Mouse (Mus musculus): ENCODE measurements around the gene Mcrip1.
"Not testable (repeated sequence)": the region's sequence is repeated elsewhere in the genome, so short reads cannot be mapped to it uniquely, and the experiment has no call there.

Gene Mcrip1

GRCm38 (mm10) chr11:120542376-120542775 lies 7.2 kb downstream of the Mcrip1 start:
- DNase-seq (ENCODE audit: low spot score in 2 of 2): no peak

DNA sequence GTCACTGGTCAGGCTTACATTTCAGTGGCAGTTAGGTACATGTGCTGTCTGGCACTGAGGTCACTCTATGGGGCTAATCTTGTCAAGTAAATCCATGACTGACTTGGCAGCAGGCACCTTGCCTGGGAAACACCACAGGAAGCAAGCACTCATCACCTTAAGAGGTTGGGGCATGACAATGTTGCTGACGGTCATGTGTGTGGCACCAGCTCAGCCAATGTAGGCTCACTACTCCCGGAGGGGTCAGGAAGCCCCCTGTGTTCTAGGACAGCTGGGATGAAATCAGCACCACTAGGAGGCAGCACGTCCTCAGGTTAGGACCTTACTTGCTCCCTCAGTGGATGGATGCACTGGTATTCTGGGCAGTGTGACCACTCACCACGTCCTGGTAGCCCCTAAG lies 7.6 kb downstream of the Mcrip1 start:
- DNase-seq (ENCODE audit: low spot score in 2 of 2): no peak

DNA sequence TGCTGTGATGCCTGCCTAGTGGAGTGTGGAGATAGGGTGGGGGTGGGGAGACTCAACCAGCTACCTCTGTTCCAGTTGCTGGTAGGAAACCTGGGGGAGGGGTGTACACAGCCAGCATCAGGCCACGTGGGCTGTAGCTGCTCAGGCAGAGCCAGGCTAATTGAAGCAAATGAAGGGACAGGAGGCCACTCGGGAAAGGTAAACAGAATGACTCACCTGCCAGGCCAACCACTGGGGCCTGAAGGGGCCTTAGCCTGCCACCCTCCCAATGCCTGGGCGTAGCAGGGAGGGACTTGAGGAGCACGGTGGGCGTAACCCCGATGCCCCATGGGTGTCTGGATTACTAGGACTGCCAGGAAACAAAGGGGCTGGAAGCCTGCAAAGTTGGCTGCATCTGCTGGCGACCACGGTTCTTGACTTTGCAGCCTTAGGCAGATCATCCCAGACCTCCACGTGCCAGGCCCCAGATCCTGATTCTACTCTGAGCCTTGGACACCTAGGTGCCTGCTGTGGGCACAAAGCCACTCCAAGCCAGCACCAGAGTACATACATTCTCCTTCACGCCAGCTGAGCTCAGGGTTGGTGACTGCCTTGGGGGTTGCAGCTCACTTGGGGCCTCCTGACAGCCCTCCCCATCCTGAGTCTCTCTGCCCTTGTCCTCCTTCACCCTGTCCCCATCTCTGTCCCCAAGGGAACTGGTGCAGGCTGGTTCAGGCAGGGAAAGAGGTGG lies 10.1 kb downstream of the Mcrip1 start:
- DNase-seq (ENCODE audit: low spot score in 2 of 2): no peak

DNA sequence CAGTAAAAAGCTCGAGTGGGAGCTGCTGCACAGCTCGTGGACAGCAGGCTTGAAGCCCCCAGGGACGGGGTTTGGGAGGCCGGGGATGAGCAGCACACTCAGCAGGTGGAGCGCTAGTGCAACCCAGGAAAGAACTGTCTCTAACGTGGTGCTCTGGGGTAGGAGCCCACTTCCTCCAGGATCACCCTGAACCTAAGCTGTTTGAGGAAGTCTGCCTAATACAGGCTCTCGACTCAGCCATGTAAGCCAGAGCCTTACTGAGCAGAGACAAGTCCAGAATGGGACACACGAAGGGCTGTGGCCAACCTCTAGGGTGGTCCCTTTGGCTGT lies 10.6 kb downstream of the Mcrip1 start:
- DNase-seq (ENCODE audit: low spot score in 2 of 2): no peak

GRCm38 (mm10) chr11:120538485-120538884 lies 11.0 kb downstream of the Mcrip1 start:
- DNase-seq (ENCODE audit: low spot score in 2 of 2): no peak

- no peak for DNase-seq (ENCODE audit: low spot score in 2 of 2)
Measured at GRCm38 (mm10) chr11:120535804-120536203, 13.7 kb downstream of the Mcrip1 start.

- DNase-seq (ENCODE audit: low spot score in 2 of 2): no peak
Measured at GRCm38 (mm10) chr11:120535145-120535544, 14.4 kb downstream of the Mcrip1 start.

DNA sequence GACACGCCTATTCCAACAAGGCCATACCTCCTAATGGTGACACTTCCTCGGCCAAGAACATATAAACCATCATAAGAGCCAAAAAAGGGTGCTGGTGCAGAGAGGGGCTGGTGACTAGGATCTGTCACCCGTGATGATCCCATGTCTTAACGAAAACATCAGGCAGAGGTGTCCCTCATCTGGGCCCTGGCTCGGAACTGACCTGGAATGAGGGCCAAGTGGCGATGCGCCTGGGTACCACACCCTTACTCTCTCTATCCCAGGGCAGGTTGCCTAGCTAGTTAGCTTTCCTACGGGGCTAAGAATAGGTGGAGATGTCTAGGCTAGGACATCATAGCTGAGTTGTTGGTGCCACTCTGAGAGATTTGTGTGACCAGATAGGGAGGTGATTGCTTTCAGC lies 15.4 kb downstream of the Mcrip1 start:
- DNase-seq (ENCODE audit: low spot score in 2 of 2): no peak

- DNase-seq (ENCODE audit: low spot score in 2 of 2): no peak
Measured at GRCm38 (mm10) chr11:120531646-120532045, 17.9 kb downstream of the Mcrip1 start.

DNA sequence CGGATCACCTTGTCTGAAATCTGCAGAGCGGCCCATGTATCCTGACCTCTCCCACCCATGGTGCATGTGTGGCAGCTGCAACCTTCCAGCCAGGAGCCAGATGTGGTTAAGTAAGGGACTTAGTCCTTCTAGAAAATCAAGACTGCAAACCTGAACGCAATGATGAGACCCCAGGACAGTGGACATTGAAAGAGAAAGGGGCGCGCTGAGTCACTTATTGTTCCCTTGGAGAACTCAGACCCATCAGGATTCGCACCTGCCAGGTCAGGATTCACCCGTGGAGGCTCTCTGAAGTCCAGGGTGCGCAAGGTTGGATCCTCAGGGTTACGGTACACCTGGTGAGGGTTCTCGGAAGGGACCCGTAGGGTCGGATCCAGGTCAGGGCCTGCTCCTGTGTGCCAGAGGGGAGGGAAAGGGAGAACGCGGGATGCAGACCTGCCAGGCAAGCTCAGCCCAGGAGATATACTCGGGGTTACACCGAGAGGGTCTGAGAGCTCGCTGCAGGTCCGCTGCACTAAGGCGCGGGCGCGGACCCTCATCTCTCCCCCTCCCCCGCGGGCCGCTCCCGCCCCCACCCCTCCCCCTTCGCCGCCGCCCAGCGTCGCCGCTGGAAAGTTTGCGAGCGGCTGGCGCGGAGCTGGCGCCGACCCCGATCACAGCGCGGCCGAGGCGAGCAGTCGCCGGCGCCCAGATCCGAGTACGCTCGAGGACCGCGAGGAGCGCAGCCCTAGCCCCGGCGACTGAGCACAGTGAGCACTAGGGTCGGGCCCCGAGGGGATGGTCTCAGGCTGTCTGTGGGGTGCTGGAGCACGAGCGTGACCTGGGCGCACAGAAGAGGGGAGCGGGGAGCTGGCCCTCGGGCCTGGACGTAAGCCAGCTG lies 19.2 kb downstream of the Mcrip1 start, which contains the start of gene Gcgr:
Gene Gcgr, plus strand, starts transcription at position 615 of the 880 bp plus-strand sequence.
- no peak for DNase-seq (ENCODE audit: low spot score in 2 of 2)

GRCm38 (mm10) chr11:120528903-120529302 lies 20.6 kb downstream of the Mcrip1 start:
- no peak for DNase-seq (ENCODE audit: low spot score in 2 of 2)

- DNase-seq (ENCODE audit: low spot score in 2 of 2): no peak
Measured at GRCm38 (mm10) chr11:120527690-120528354, 21.7 kb downstream of the Mcrip1 start.

DNA sequence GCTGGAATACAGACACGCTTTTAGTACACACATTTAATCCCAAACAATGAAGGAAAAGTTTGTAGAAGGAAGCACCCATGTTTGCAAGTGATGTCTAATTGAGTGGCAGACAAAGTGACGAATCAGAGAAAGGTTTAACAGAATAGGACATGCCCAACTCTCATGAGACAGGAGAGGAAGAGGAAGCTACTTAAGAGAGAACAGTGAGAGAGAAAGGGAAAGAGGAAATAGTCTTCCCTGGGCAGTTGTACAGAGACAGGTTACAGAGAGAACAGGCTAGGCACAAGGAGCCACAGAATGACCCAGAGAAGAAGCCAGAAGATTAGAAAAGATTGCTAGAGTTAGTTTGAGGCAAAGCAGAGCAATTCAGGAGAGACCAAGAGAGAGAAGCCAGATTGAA lies 23.6 kb downstream of the Mcrip1 start:
- DNase-seq (ENCODE audit: low spot score in 2 of 2): no peak

DNA sequence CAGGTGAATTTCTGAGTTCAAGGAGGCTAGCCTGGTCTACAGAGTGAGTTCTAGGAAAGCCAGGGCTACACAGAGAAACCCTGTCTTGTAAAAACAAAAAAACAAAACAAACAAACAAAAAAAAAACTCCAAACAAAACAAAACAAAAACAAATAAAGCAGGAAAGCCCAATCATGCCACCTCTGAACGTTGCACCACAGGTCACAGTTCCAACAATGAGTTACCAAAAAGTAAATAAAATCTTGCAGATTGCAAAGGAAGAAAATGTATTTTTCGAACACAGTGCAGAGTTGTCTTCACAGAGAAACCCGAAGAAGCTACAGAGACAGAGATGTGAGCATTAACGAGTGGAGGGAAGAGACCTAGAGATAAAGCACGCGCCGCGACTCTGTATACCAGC lies 26.9 kb downstream of the Mcrip1 start:
- no peak for DNase-seq (ENCODE audit: low spot score in 2 of 2)

DNA sequence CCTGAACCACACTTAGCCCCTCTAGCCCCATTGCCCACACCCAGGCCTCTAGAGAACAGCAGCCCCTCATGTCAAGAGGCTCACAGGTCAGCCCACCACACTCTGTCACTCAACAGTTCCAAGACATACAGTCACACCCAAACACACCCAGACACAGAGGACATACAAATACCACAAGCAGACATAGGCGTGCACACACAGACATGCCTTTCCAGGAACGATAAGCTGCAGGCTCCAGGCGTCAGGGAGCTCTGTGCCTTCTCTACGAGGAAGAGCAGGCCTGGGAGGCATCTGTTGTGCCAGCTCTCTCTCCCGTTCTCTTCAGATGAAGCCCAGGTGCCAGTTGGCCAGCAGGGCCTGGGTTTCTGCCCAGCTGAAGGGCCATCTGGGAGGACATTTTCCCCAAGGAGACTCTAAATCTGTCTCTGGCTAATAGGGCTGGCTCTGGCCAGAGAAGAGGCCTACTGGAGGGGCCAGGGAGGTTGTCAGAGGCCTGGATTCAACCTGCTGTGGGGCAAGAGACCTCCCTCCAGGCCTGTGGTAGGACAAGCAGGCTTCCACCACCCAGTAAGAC lies 28.5 kb downstream of the Mcrip1 start:
- no peak for DNase-seq (ENCODE audit: low spot score in 2 of 2)

GRCm38 (mm10) chr11:120520498-120520897 lies 29.0 kb downstream of the Mcrip1 start:
- DNase-seq (ENCODE audit: low spot score in 2 of 2): no peak

- DNase-seq (ENCODE audit: low spot score in 2 of 2): peak in 1 of 2 experiments; percentile 36
Measured at GRCm38 (mm10) chr11:120519738-120520137, 29.8 kb downstream of the Mcrip1 start.

DNA sequence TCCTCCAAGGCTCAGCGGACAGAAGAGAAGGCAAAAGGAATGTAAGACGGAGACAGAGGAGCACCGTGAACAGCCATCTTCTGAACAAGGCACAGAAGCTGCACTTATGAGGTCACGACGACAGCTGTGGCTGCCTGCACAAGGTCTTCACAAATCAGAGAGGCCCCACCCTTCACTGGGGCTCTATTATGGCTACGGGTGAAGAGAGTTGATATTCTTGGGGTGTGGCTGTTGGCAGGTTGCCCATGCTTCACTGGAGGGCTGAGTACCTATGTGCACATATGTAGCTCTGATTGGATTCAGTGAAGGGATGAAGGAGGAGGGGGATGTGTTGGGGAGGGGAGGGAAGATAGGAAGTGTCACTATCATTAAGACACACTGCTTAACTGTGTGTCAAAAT lies 31.0 kb downstream of the Mcrip1 start:
- DNase-seq (ENCODE audit: low spot score in 2 of 2): peak in 1 of 2 experiments; percentile 64

DNA sequence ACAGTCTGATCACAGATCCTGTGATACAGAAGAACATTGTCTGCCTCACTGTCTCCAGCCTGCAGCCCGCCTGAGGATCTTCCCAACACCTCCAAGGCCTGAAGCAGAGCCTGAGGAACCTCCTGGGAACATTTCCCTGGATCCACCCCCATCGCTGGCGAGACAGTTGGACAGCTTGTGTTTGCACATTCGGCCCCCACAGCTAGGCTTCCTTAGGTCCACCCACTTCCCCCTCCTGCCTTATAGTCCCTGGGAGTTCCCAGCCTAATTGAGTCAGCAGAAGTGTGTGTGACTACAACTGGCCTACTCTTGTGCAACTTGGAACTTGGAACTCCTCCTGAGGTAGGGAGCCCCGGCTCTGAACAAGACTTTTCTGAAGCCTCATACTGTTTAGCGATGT lies 31.5 kb downstream of the Mcrip1 start:
- DNase-seq (ENCODE audit: low spot score in 2 of 2): no peak

- DNase-seq (ENCODE audit: low spot score in 2 of 2): no peak
Measured at GRCm38 (mm10) chr11:120517147-120517546, 32.4 kb downstream of the Mcrip1 start.

- peak; percentile 85 to 90 for DNase-seq (ENCODE audit: low spot score in 2 of 2)
Measured at GRCm38 (mm10) chr11:120515611-120516010, 33.9 kb downstream of the Mcrip1 start.

DNA sequence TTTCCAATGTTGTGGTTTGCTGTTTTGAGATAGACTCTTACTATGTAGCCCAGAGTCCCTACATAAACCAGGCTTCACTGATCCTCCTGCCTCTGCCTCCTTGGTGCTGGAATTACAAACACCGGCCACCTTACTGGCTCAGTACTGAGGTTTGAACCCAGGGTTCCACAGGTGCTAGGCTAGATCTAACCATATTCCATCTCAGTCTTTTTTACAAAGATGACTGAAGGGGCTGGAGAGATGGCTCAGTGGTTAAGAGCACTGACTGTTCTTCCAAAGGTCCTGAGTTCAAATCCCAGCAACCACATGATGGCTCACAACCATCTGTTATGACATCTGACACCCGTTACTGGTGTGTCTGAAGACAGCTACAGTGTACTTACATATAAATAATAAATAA lies 35.3 kb downstream of the Mcrip1 start:
- DNase-seq (ENCODE audit: low spot score in 2 of 2): not testable (repeated sequence)

Measured in spleen, postnatal 10 days (tissue).